Mouse (Mus musculus) spleen, postnatal 10 days (tissue): ENCODE results near the gene Abca7.

ENCODE experiments used
- DNase-seq, 2 experiments: peaks; one replicate each; pipeline ENCODE4 v3.0.0; 2021 to 2022; ENCODE audit warnings: low spot score in 2 of 2

Abca7 gene

GRCm38 (mm10) chr10:79996272-79997033 lies at the start of gene Abca7:
Abca7 (plus strand) TSS chr10:79996494.
- DNase-seq: peak; percentile 99

- DNase-seq: peak in 1 of 2 experiments; percentile 36
Observed at GRCm38 (mm10) chr10:79946752-79947322, 49.5 kb upstream of the Abca7 start.

- no peak for DNase-seq
Observed at GRCm38 (mm10) chr10:79947502-79947901, 48.8 kb upstream of the Abca7 start.

GRCm38 (mm10) chr10:79949873-79950272 lies 46.4 kb upstream of the Abca7 start:
- no peak for DNase-seq

- no peak for DNase-seq
Observed at GRCm38 (mm10) chr10:79950661-79951060, 45.6 kb upstream of the Abca7 start.

GRCm38 (mm10) chr10:79953946-79954345 lies 42.3 kb upstream of the Abca7 start:
- peak in 1 of 2 experiments; percentile 66 for DNase-seq

- DNase-seq: no peak
Observed at GRCm38 (mm10) chr10:79955691-79956090, 40.6 kb upstream of the Abca7 start.

GRCm38 (mm10) chr10:79956643-79957154 lies 39.6 kb upstream of the Abca7 start:
- no peak for DNase-seq

GRCm38 (mm10) chr10:79958140-79958816 lies 38.0 kb upstream of the Abca7 start:
- DNase-seq: peak; percentile 82 to 91

- DNase-seq: peak in 1 of 2 experiments; percentile 59
Observed at GRCm38 (mm10) chr10:79959412-79959811, 36.9 kb upstream of the Abca7 start.

GRCm38 (mm10) chr10:79959847-79960601 lies 36.3 kb upstream of the Abca7 start, which contains the start of gene Wdr18:
Wdr18 (plus strand) TSS chr10:79960152.
- DNase-seq: peak; percentile 99 to 100

- DNase-seq: no peak
Observed at GRCm38 (mm10) chr10:79960671-79961294, 35.5 kb upstream of the Abca7 start.

GRCm38 (mm10) chr10:79964727-79965126 lies 31.6 kb upstream of the Abca7 start:
- no peak for DNase-seq

GRCm38 (mm10) chr10:79965325-79965724 lies 31.0 kb upstream of the Abca7 start:
- no peak for DNase-seq

- no peak for DNase-seq
Observed at GRCm38 (mm10) chr10:79966886-79967400, 29.4 kb upstream of the Abca7 start.

- no peak for DNase-seq
Observed at GRCm38 (mm10) chr10:79968181-79968580, 28.1 kb upstream of the Abca7 start.

GRCm38 (mm10) chr10:79969124-79969568 lies 27.1 kb upstream of the Abca7 start:
- DNase-seq: no peak

- DNase-seq: no peak
Observed at GRCm38 (mm10) chr10:79970415-79971182, 25.7 kb upstream of the Abca7 start, which contains the start of gene Grin3b. Grin3b (plus strand) TSS chr10:79970715.

- DNase-seq: no peak
Observed at GRCm38 (mm10) chr10:79971183-79971497, 25.2 kb upstream of the Abca7 start.

GRCm38 (mm10) chr10:79972831-79973230 lies 23.5 kb upstream of the Abca7 start:
- DNase-seq: no peak
